Mouse (Mus musculus) adipocyte (in vitro differentiated cells): ENCODE measurements around the gene Taar3.

Experiments
- DNase-seq: peaks from one replicate; pipeline ENCODE4 v3.0.0-alpha.2; 2016; ENCODE audit warnings: low spot score

Gene Taar3

DNA sequence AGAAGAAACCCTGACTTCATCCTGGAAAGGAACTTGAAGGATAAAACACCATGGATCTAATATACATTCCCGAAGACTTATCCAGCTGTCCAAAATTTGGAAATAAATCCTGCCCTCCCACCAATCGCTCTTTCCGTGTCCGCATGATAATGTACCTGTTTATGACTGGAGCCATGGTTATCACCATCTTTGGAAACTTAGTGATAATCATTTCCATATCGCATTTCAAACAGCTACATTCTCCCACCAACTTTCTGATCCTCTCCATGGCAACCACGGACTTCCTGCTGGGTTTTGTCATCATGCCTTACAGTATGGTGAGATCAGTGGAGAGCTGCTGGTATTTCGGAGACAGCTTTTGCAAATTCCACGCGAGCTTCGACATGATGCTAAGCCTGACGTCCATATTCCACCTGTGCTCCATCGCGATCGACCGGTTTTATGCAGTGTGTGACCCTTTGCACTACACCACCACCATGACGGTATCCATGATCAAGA is at the start of gene Taar3:
Taar3 (plus strand) TSS at position 51 of the 498 bp plus-strand sequence.
- DNase-seq, result no peak

GRCm38 (mm10) chr10:23901119-23901518 is 48.2 kb upstream of the Taar3 start:
- no peak for DNase-seq

DNA sequence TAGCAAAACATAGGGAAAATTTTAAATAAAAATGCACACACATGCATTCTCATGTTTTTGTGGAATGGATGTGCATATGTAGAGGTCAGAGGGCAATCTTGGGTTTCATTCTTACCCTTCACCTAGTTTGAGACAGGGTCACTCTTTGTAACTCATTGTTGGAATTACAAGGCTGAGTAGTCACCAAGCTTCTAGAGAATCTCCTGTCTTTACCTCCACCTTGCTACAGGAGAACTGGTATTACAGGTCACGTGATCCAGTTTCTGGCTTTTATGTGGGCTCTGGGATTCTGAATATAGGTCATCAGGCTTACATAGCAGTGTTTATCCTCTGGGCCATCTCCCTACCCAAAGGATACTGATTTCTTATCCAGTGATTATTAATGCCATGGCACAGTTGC is 43.7 kb upstream of the Taar3 start:
- no peak for DNase-seq

- no peak for DNase-seq
Measured at GRCm38 (mm10) chr10:23920056-23920455, 29.3 kb upstream of the Taar3 start, which contains the start of gene Taar1. Gene Taar1, plus strand, starts transcription at chr10:23920356.

- peak; percentile 73 for DNase-seq
Measured at GRCm38 (mm10) chr10:23922468-23922867, 26.9 kb upstream of the Taar3 start.

- peak; percentile 60 for DNase-seq
Measured at GRCm38 (mm10) chr10:23923941-23924340, 25.4 kb upstream of the Taar3 start.

DNA sequence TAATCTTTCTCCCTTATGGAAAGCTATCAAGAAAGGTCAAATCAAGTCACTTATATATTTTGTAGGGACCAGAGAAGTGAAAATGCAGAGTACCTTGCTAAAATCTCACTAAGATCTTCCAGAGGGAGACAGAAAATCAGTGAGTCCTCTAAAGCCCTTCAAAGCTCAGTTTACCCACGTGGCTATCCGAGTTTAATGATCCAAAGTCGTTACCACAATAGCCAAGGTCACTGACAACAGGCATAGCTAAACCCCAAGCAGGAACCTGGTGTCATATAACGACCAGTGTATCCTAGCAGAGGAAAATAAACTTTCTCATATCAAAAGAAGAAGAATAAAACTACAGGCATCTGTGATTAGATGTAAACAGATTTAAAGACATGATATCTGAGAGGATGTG is 11.7 kb upstream of the Taar3 start:
- DNase-seq, result no peak

DNA sequence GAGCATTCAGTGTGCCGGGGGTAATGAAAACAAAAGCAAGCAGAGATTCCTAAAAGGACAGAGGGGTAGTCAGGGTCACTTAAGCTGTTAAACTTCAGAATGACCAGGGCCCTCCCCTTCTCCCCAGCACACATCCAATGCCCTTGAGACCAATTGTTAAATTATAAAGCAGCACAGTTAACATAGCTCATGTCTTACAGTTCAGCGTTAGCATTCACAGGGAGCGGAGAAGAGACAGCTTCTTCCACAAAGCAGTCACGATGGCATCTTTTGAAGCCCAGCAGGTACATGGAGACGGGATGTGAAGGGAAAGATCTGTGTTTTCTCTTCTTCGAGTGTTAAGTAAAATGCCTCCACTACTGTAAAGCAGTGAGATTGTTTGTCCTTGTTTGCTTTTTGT is 11.0 kb upstream of the Taar3 start, which contains the start of gene Taar2:
Taar2 (plus strand) TSS at position 261 of the 400 bp plus-strand sequence.
- DNase-seq, result no peak

DNA sequence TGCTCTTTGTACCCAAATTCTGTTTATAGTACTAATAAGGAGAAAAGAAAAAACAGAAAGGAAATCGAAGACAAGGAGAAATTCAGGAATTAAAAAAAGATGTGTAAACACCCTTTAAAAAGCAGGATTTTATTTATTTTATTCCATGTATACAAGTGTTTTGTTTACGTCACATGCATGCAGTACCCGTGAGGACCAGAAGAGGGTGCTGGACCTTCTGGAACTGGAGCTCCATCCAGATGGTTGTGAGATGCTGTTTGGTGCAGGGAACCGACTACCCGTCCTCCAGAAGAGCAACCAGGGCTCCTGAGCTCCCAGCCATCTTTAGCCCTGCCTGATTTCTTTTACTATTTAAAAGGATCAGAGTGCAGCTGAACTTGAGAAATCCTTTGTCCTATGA is 6.9 kb upstream of the Taar3 start:
- DNase-seq, result no peak

- no peak for DNase-seq
Measured at GRCm38 (mm10) chr10:23948026-23948425, 1.3 kb upstream of the Taar3 start.

DNA sequence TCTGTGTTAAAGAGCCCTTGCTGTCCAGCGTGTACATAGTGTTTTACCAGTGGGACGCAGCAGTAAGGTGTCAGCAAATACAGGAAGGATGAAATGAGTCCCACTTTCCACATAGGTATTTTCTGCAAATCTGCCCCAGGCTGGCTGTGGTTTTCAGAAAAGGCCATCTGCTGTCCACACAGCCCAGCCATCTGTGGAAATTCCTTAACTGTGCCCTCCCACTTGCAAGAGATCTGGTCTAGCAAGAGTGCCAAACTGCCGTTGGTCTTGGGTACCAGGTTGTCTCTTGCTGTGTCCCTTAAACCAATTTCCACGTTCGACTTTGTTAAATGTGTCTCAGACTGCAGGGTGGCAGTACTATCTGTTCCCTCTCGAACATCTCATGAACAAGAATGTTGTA is 2.4 kb downstream of the Taar3 start:
- DNase-seq, result no peak

DNA sequence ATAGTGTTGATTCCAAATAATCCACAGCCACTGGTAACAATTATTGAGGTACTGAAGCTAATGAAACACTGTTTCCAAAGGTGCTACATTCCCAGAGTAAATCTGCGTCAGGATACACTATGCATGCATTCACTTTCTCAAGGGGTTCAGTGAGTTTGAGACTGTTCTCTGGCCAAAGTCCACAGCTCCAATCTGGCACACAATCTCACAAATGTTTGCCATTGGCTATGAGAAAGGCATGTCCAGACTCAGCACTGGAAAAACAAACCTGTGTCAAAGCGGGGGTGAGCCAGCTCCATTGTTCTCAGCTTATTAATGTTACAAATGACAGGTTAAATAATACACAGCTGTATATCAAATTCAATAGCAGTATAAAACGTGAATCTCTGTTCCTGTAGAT is 9.7 kb downstream of the Taar3 start:
- DNase-seq, result no peak

DNA sequence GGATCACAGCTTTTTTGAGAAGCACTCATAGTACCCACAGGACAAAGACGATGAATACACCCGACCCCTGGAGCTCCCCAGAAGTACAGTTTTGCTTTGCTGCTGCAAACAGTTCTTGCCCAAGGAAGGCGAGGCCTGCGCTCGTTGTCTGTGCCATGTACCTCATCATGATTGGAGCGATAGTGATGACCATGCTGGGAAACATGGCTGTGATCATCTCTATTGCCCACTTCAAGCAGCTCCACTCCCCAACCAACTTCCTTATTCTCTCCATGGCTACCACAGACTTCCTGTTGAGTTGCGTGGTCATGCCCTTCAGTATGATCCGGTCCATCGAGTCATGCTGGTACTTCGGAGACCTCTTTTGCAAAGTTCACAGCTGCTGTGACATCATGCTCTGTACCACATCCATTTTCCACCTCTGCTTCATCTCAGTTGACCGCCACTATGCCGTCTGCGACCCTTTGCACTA is 11.1 kb downstream of the Taar3 start, which contains the start of gene Taar4:
Taar4 (plus strand) TSS at position 51 of the 472 bp plus-strand sequence.
- DNase-seq, result no peak

DNA sequence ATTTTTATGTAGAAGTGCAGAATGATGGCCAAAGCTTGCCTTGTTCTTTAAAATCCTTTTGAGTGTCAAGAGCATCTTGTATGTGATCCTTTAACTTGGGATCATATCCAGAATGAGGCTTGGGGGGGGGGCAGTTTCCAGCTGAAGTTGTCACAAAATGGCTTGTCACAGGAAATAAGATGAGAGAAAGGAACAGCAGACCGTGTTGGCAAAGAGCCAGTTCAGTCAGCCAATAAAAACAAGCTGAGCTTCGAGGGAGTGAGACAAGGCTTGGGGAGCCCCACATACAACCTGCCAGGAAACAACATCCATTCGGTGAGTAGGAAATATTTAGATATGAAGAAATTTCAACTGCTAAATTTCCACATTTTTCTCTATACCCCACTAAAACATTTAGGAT is 14.1 kb downstream of the Taar3 start:
- DNase-seq, result no peak

- no peak for DNase-seq
Measured at GRCm38 (mm10) chr10:23964921-23965610, 15.7 kb downstream of the Taar3 start.

GRCm38 (mm10) chr10:23970656-23971165 is 21.4 kb downstream of the Taar3 start, which contains the start of gene Taar5:
Gene Taar5, plus strand, starts transcription at chr10:23970706.
- no peak for DNase-seq

GRCm38 (mm10) chr10:23971256-23971655 is 21.9 kb downstream of the Taar3 start:
- DNase-seq, result no peak

- DNase-seq, result no peak
Measured at GRCm38 (mm10) chr10:23977958-23978357, 28.6 kb downstream of the Taar3 start.

- DNase-seq, result peak; percentile 53
Measured at GRCm38 (mm10) chr10:23978901-23979705, 29.7 kb downstream of the Taar3 start.

DNA sequence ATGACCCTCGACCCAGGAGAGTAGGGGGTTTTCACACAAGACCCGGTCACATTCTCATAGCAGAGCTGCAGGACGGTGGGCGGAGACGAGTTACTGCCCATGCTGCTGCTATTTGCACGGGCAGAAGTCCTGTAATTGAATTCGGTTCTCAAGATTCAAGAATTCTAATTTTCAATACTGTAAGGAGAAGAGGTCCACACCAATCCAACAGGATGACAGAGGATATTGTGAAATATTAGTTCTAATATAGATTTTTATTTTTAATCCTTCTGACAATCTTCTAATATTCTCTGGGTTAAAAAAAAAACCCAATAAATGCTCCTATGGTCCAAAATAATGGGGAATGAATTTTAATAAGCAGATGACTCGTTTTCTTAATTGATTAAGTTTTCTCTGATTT is 36.2 kb downstream of the Taar3 start, which contains the start of gene Taar6:
Taar6 (minus strand) TSS at position 101 of the 400 bp plus-strand sequence.
- no peak for DNase-seq

GRCm38 (mm10) chr10:23986419-23986818 is 37.1 kb downstream of the Taar3 start:
- no peak for DNase-seq

DNA sequence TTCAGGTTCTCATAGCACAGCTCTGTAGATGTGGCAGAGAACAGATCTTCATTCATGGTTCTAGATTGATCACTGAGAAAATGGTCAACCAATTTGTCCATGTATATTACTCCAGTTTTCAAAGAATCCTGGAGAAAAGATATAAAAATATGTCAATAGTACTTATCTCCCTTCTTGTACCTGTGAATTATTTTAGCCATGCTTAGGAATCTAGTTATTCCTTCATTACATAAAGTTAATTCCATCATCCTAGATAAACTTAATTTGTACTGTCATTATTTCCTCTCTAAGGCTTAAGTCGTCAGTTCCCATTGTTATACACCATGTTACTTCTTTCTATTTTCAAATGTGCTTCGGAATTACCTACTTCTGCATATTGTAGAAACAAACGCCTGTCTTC is 44.0 kb downstream of the Taar3 start, which contains the start of gene Taar7a:
Taar7a (minus strand) TSS at position 101 of the 400 bp plus-strand sequence.
- no peak for DNase-seq
